Mouse (Mus musculus): ENCODE measurements around the gene Tceal6.
"Not testable (repeated sequence)": the region's sequence is repeated elsewhere in the genome, so short reads cannot be mapped to it uniquely, and the experiment has no call there.

The Tceal6 gene

GRCm38 (mm10) chrX:135210436-135211221 is at the start of gene Tceal6:
Gene Tceal6 (minus strand): TSS chrX:135210687.
- DNase-seq (ENCODE audit: low read depth, low spot score) = peak; percentile 25

- DNase-seq (ENCODE audit: low read depth, low spot score) = not testable (repeated sequence)
These were observed 583 bp downstream of the Tceal6 start for GRCm38 (mm10) chrX:135209773-135210435.

- not testable (repeated sequence) for DNase-seq (ENCODE audit: low read depth, low spot score)
These were observed 20.6 kb downstream of the Tceal6 start for GRCm38 (mm10) chrX:135189924-135190323.

- not testable (repeated sequence) for DNase-seq (ENCODE audit: low read depth, low spot score)
These were observed 21.8 kb downstream of the Tceal6 start for GRCm38 (mm10) chrX:135188661-135189060.

- DNase-seq (ENCODE audit: low read depth, low spot score) = not testable (repeated sequence)
These were observed 33.0 kb downstream of the Tceal6 start, which contains the start of gene Gm15023 for GRCm38 (mm10) chrX:135177532-135177931. Gene Gm15023 (minus strand): TSS chrX:135177632.
